Mouse (Mus musculus) forebrain, embryonic 11.5 days (tissue): Measurements from ENCODE around the gene Lmna. TPM values are rescaled to one million over a fixed set of nuclear protein-coding genes. Genes with fewer than 3 reads are reported as not detected.

Experiments used
- ATAC-seq: fragments of 200-750 bp; cut with Nextera tagmentation; replicated peaks from 2 replicates; pipeline ENCODE4 v1.8.0; 2017; ENCODE audit warnings: moderate TSS enrichment; ENCODE audit not compliant: low FRiP score
- DNase-seq: peaks from one replicate; pipeline ENCODE4 v3.0.0-alpha.2; 2017; ENCODE audit warnings: low spot score
- H3K27ac ChIP-seq: fragments of 300-500 bp; sonication (generic); 2 replicates; pipeline ENCODE4 v1.5.1; 2014; ENCODE audit warnings: low read depth, low read length
- H3K27me3 ChIP-seq: fragments of 300-500 bp; sonication (generic); 2 replicates; pipeline ENCODE4 v1.6.1; 2014; ENCODE audit warnings: mild to moderate bottlenecking, low read length, mixed read lengths; ENCODE audit not compliant: control insufficient read depth, insufficient read depth
- H3K36me3 ChIP-seq: fragments of 300-500 bp; sonication (generic); 2 replicates; pipeline ENCODE4 v1.6.1; 2014; ENCODE audit warnings: mild to moderate bottlenecking, low read length, moderate library complexity, mixed read lengths; ENCODE audit not compliant: control insufficient read depth, insufficient read depth
- H3K4me1 ChIP-seq: fragments of 300-500 bp; sonication (generic); replicated peaks from 2 replicates; pipeline ENCODE4 v1.6.1; 2014; ENCODE audit warnings: low read length, mixed read lengths; ENCODE audit not compliant: control insufficient read depth, insufficient read depth
- H3K4me2 ChIP-seq: fragments of 300-500 bp; sonication (generic); 2 replicates; pipeline ENCODE4 v1.6.1; 2014; ENCODE audit warnings: low read depth, mild to moderate bottlenecking, low read length, moderate library complexity, mixed read lengths; ENCODE audit not compliant: severe bottlenecking
- H3K4me3 ChIP-seq: fragments of 300-500 bp; sonication (generic); 2 replicates; pipeline ENCODE4 v1.5.1; 2014; ENCODE audit warnings: low read depth, low read length
- H3K9ac ChIP-seq: fragments of 300-500 bp; sonication (generic); 2 replicates; pipeline ENCODE4 v1.6.1; 2014; ENCODE audit warnings: low read length
- H3K9me3 ChIP-seq: fragments of 300-500 bp; sonication (generic); 2 replicates; pipeline ENCODE4 v1.6.1; 2016; ENCODE audit warnings: low read length, mixed read lengths; ENCODE audit not compliant: control insufficient read depth
- WGBS: fragments of 180-500 bp; shearing (Covaris S2); extraction: QIAGEN DNeasy Blood & Tissue Kit; methylation state at CpG from one replicate; pipeline ENCODE4 v1.1.7; 2014; 5-methylcytosine and 5-hydroxymethylcytosine counted together
- polyA plus RNA-seq: library from polyadenylated mRNA; unstranded; fragments of >200 nt; fragmentation: Nextera tagmentation; extraction: Ambion mirVana; gene quantifications from 2 replicates; pipeline ENCODE4 v1.2.1, GENCODE M21; 2014

The Lmna gene
- polyA plus RNA-seq, 1 experiment from 2014 or later, result 19.4 TPM

GRCm38 (mm10) chr3:88469466-88469865 is 40.3 kb downstream of the Lmna start:
- 0 out of 2 replicates have a peak, but pooled peaks cover 2% of the 10 kb centered on the region for H3K4me1 ChIP-seq
- no peak for ATAC-seq
- no peaks in the 10 kb centered on the region for H3K27me3 ChIP-seq
- H3K27ac ChIP-seq, result no peak overlapping the region
- DNase-seq, result no peak
- no peak overlapping the region for H3K9ac ChIP-seq
- H3K36me3 ChIP-seq, result no peaks in the 10 kb centered on the region
- no peak overlapping the region for H3K4me2 ChIP-seq
- H3K9me3 ChIP-seq, result no peaks in the 10 kb centered on the region
- H3K4me3 ChIP-seq, result no peak overlapping the region
- 76% methylated on average over 2 of the region's 2 CpGs for WGBS

- H3K27ac ChIP-seq, result no peak overlapping the region
- no peak overlapping the region for H3K9ac ChIP-seq
- no peaks in the 10 kb centered on the region for H3K27me3 ChIP-seq
- H3K4me3 ChIP-seq, result no peak overlapping the region
- no peaks in the 10 kb centered on the region for H3K36me3 ChIP-seq
- no peaks in the 10 kb centered on the region for H3K9me3 ChIP-seq
- ATAC-seq (peak; percentile 79), DNase-seq (peak; percentile 94)
- H3K4me1 ChIP-seq, result no peaks in the 10 kb centered on the region
- no peak overlapping the region for H3K4me2 ChIP-seq
- 29% methylated on average over 16 of the region's 16 CpGs for WGBS
Observed at GRCm38 (mm10) chr3:88467116-88467824, 42.5 kb downstream of the Lmna start.

GRCm38 (mm10) chr3:88465127-88465526 is 44.6 kb downstream of the Lmna start:
- Histone ChIP-seq H3K27ac (no peak overlapping the region), H3K9me3 (no peaks in the 10 kb centered on the region), H3K9ac (no peak overlapping the region), H3K4me3 (no peak overlapping the region), H3K4me2 (no peak overlapping the region), H3K36me3 (no peaks in the 10 kb centered on the region), H3K4me1 (no peaks in the 10 kb centered on the region), H3K27me3 (no peaks in the 10 kb centered on the region)
- no peak for ATAC-seq
- 84% methylated on average over 2 of the region's 2 CpGs for WGBS
- DNase-seq, result no peak

GRCm38 (mm10) chr3:88464425-88464824 is 45.3 kb downstream of the Lmna start:
- H3K27me3 ChIP-seq, result peaks cover 2% of the 10 kb centered on the region; the same call in 1 of the 2 replicates

GRCm38 (mm10) chr3:88460983-88461696 is 48.6 kb downstream of the Lmna start, which contains the start of gene Sema4a:
Gene Sema4a (minus strand): TSS chr3:88461182.
- H3K4me2 ChIP-seq, result no peak within 1 kb of the TSS
- no peak within 1 kb of the TSS for H3K27ac ChIP-seq
- peaks cover 5% of the 10 kb centered on the region; the same call in 1 of the 2 replicates for H3K4me1 ChIP-seq
- WGBS, result 46% methylated on average over 12 of the region's 12 CpGs
- peaks cover 2% of the 10 kb centered on the region; the same call in 1 of the 2 replicates for H3K27me3 ChIP-seq
- no peak for ATAC-seq
- H3K36me3 ChIP-seq, result no peaks in the 10 kb centered on the region
- no peaks in the 10 kb centered on the region for H3K9me3 ChIP-seq
- no peak within 1 kb of the TSS for H3K4me3 ChIP-seq
- DNase-seq, result no peak
- no peak within 1 kb of the TSS for H3K9ac ChIP-seq

More at GRCm38 (mm10) chr3:88464425-88464824, 45.3 kb downstream of the Lmna start:
- ATAC-seq (no peak), DNase-seq (no peak)
- no peak overlapping the region for H3K4me2 ChIP-seq
- WGBS, result 61% methylated on average over 3 of the region's 3 CpGs
- H3K9ac ChIP-seq, result no peak overlapping the region
- no peak overlapping the region for H3K27ac ChIP-seq
- H3K9me3 ChIP-seq, result no peaks in the 10 kb centered on the region
- no peaks in the 10 kb centered on the region for H3K36me3 ChIP-seq
- H3K4me1 ChIP-seq, result no peaks in the 10 kb centered on the region
- no peak overlapping the region for H3K4me3 ChIP-seq

GRCm38 (mm10) chr3:88460029-88460428 is 49.7 kb downstream of the Lmna start:
- Histone ChIP-seq H3K27me3 (peaks cover 2% of the 10 kb centered on the region; the same call in 1 of the 2 replicates), H3K27ac (no peak overlapping the region), H3K36me3 (no peaks in the 10 kb centered on the region), H3K9me3 (no peaks in the 10 kb centered on the region), H3K4me2 (no peak overlapping the region), H3K9ac (no peak overlapping the region), H3K4me1 (peaks cover 5% of the 10 kb centered on the region; the same call in 1 of the 2 replicates), H3K4me3 (no peak overlapping the region)
- DNase-seq (no peak), ATAC-seq (no peak)
- 79% methylated on average over 5 of the region's 5 CpGs for WGBS

- Histone ChIP-seq H3K4me2 (peak overlapping the region; percentile 58), H3K9me3 (no peaks in the 10 kb centered on the region), H3K4me3 (peak overlapping the region; percentile 39), H3K4me1 (peaks cover 5% of the 10 kb centered on the region; the same call in 1 of the 2 replicates), H3K27ac (no peak overlapping the region), H3K27me3 (peaks cover 2% of the 10 kb centered on the region; the same call in 1 of the 2 replicates), H3K36me3 (no peaks in the 10 kb centered on the region), H3K9ac (peak overlapping the region; percentile 56)
- 4% methylated on average over 14 of the region's 14 CpGs for WGBS
- DNase-seq (no peak), ATAC-seq (peak; percentile 71)
Observed at GRCm38 (mm10) chr3:88458778-88459219, 51.0 kb downstream of the Lmna start.

GRCm38 (mm10) chr3:88456746-88457532 is 52.8 kb downstream of the Lmna start:
- peaks cover 5% of the 10 kb centered on the region; the same call in 1 of the 2 replicates for H3K4me1 ChIP-seq
- no peaks in the 10 kb centered on the region for H3K36me3 ChIP-seq
- no peak overlapping the region for H3K4me2 ChIP-seq
- no peak for ATAC-seq
- H3K27me3 ChIP-seq, result peaks cover 2% of the 10 kb centered on the region; the same call in 1 of the 2 replicates
- no peak overlapping the region for H3K27ac ChIP-seq
- no peaks in the 10 kb centered on the region for H3K9me3 ChIP-seq
- WGBS, result 67% methylated on average over 7 of the region's 7 CpGs
- no peak for DNase-seq
- H3K9ac ChIP-seq, result no peak overlapping the region
- no peak overlapping the region for H3K4me3 ChIP-seq
